Mouse (Mus musculus) adipocyte (in vitro differentiated cells): ENCODE data around the gene Dab1.

Experiments used
- DNase-seq: peaks from one replicate; pipeline ENCODE4 v3.0.0-alpha.2; 2016; ENCODE audit warnings: low spot score

Gene Dab1

GRCm38 (mm10) chr4:104374191-104374590 is 755.0 kb downstream of the Dab1 start:
- DNase-seq, result no peak

GRCm38 (mm10) chr4:104384704-104385103 is 765.5 kb downstream of the Dab1 start:
- DNase-seq, result no peak

DNA sequence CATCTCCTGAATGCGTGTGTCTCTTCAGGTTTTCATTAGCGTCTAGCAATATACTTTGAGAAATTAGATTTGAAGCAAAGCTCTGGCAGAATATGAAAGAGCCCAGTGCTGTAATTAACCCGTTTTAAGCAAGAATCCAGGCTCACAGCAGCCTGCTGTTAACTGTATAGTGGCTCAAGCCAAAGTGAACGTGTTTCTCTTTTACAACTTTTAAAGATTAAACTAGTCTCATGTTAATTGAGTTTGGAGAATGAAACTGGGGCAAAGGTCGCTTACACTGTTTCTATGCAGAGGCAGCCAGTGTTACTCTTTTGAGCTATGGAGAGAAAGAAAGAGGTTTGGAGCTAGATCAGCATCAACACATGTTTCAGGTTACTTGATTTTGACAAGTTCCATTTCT is 766.1 kb downstream of the Dab1 start:
- no peak for DNase-seq

DNA sequence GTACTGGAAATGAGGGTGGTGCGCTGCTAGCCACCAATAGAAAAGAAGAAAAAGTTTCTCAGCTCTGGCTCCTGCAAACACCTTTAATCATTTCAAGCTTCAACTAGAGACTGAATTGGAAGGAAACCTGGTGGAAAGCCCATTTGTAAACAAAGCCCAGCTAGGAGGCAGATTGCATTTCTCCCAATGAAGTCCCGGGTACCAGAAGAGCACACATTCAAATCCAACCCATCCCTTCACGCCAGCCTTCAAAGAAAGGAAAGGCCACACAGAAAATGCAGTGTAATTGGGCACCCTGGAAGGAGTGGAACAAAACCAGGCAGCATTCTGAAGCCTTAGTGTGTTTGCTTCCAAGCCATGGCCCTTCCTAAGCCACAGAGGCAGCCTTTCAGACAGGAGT is 776.4 kb downstream of the Dab1 start:
- no peak for DNase-seq

- no peak for DNase-seq
These were observed 776.9 kb downstream of the Dab1 start for GRCm38 (mm10) chr4:104396095-104396494.

DNA sequence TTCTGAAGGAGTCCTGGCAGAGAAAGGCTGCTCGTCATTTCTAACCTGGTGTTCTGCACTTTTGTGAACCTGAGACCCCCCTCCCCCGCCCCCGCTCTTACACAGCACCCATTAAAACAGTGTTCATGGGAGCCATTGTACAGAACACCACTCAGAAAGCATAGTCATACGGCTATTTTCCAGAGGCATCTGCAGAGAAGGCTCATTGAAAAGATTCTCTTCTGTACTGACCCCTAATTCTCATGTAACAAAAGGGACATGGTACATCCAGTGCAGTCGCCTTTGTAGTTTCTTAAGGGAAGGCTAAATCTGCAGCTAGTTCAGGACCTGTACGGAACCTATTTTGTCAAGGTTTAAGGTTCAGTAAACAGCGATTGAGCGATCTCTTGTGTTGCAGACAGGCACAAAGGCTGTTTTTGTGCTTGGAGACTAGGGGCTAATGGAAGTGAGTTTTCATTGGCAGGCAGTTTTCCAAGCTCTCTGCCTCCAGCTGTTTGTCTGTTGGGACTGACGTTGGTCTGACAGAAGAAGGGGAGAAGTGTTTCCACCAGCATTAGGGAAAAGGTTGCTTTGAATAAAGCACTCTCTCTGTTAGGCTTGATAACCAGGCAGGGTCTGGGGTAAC is 780.1 kb downstream of the Dab1 start:
- DNase-seq, result no peak

DNA sequence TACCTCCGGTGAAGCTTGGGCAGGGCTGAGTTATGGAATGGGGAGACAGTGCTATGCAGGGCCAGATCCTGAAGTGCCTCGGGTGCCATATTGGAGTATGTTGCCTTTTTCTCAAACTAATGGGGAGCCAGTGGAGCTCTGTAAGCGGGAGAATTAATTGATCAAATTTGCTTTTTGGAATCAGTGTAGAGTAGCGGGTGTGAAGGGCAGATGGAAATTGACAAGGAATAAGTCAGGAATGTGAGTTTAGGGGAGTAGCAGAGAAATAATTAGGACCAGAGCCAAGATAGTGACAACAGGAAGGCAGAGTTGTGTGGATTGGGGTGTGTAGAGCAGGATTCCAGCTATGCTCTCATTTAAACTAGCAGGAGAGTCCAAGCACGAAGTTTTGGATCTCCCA is 784.9 kb downstream of the Dab1 start:
- DNase-seq, result no peak

DNA sequence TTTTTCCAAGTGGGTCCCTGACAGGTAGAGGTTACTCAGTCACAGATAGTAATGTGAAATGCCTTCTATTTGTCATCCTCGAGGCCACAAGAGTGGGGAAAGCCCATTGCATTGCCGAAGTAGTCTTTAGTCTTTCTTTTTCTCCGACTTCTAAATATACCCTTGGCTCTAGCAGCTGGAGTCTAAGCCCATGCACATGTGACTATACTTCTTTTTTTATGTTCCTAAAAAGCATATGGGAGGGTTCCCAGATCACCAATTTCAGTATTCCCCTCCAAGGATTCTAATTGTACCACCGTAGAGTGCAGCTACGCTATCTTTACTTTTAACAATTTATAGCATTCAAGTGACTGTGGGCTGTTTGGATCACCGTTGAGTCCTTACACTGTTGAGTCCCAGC is 791.8 kb downstream of the Dab1 start:
- DNase-seq, result no peak

DNA sequence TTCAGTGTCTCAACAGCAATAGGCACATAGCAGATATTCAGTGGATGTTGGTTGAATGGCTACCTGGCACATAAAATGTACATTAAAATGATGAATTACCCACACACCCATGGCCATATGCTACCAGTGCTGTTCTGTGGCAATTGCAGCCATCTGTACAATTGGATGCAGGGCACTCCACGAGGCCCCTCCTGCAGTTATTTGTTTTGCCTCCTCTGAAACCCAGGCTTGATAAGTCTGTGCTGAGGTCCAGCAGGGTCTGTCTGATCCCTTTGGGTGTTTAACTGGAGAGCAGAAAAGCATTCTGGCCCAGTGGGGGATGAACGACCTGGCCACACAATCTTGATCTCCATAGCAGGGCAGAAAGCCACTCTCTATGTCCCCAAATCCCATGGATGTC is 796.3 kb downstream of the Dab1 start:
- no peak for DNase-seq

- DNase-seq, result no peak
These were observed 799.2 kb downstream of the Dab1 start for GRCm38 (mm10) chr4:104418354-104418753.

- no peak for DNase-seq
These were observed 802.0 kb downstream of the Dab1 start for GRCm38 (mm10) chr4:104420983-104421680.

DNA sequence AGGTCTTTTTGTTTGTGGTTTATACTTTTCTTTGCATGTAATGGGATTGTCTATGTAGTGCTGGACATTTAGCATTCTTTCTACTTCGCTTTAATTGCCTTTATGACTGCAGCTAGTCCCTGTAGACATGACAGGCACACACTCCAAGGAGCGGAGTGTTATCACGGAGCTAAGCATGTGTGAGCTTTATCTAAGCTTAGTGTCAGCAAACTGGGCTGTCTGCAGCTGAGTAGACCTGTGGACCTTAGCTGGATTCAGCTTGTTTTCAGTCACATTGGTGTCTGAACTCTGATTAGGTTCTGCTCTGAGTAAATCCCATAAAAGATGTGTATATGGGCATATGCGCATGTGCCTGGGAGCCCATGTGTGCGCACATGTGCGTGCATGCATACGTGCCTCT is 810.0 kb downstream of the Dab1 start:
- no peak for DNase-seq

GRCm38 (mm10) chr4:104431231-104431855 is 812.2 kb downstream of the Dab1 start:
- no peak for DNase-seq

DNA sequence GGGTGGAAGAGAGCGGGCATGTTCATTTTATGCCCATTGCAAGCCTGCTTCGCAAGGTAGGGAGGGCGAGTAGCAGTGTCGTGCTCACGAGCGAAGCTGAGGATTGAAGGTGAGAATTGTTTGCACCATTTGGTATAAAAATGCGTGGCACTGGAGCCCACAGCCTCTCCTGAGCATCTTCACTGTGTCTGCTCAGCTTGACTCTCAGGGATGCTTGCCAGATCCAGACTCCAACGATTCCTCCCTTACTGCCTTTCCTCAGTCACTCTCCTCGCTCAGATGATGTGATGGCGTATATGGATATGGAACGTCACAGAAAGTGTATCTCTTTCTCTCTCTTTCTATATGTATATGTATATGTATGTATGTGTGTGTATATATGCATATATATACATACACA is 813.0 kb downstream of the Dab1 start:
- DNase-seq, result no peak

DNA sequence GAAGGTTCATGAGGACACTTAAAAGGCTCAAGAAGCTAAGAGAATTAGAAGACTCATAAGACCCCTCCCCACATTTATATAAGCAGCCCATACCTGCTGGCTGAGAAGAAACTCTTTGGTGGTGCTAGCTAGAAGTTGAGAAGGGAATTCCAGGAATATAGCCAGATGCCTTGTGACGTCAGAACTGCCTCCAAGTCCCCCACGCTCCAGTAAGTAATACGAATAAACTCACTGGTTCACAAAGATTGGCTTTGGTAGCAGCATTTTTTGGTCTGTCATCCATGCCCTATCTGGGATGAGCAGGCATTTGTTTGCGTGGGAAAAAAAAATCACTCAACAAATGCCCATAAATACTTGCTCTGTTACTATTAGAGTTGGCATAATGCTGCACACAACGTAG is 816.6 kb downstream of the Dab1 start:
- DNase-seq, result no peak

DNA sequence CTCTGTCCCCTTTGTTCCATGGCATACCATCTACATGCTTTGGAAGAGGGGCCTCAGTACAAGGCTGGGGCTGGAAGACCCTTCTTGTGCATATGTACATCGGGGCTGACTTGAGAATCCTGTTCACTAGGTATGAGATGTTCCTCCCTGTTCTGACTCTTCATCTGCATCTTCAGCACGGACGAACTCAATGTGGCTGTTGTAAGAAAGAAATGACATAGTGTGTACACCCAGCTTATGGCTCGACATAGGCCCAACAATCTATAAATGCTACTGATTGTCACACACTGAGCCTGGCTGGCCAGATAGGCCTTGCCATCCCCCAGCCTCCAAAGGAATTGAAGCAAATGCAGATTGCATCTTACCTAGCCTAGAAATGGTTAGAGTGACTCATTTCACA is 817.3 kb downstream of the Dab1 start:
- no peak for DNase-seq

DNA sequence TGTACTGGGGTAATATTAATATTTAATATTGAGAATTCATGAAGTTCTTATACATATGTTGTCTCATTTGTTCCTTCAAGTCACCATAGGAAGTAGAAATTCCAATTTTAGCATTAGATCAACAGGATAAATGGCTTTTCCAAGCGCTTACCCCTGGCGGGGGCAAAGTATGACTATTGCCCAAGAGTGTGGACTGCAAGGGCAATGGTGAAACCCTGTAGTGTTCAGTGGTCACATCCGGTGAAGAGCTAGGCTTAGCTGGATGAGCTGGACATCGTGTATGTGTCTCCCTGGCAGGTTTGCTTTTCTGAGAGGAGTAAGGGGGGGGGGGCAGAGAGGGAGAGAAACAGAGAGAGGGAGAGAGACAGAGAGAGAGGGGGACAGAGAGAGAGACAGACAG is 819.6 kb downstream of the Dab1 start:
- no peak for DNase-seq

GRCm38 (mm10) chr4:104439641-104440040 is 820.5 kb downstream of the Dab1 start:
- DNase-seq, result no peak

GRCm38 (mm10) chr4:104442925-104443747 is 824.0 kb downstream of the Dab1 start:
- no peak for DNase-seq

- no peak for DNase-seq
These were observed 824.6 kb downstream of the Dab1 start for GRCm38 (mm10) chr4:104443775-104444174.

- DNase-seq, result no peak
These were observed 825.8 kb downstream of the Dab1 start for GRCm38 (mm10) chr4:104444985-104445384.

DNA sequence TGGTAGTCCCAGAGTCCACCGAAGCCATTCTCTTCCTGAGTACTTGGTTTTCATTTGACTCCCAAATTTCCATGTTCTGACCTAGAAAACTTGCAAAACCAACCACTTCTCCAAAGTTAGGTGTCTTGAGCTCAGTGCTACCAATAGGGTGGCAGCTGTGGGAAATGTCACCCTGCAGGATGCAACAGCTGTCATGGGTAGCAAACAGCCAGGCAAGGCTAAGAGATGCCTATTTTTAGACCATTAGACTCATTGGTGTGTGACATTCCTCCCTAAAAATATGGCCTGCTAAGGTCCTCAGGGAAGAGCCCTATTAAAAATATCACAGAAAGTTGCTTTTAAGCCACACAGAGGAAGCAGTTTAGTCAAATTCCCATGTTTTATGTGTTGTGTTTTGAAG is 829.0 kb downstream of the Dab1 start:
- no peak for DNase-seq

GRCm38 (mm10) chr4:104450645-104451044 is 831.5 kb downstream of the Dab1 start:
- no peak for DNase-seq
